Mouse (Mus musculus) bone marrow, adult 2 months (tissue): ENCODE measurements around the gene Chek1.

Experiments
- CTCF ChIP-seq: fragments of 200-500 bp; IDR thresholded peaks from 2 replicates; pipeline ENCODE4 v1.5.1; 2011; ENCODE audit warnings: low read length, control low read depth; ENCODE audit not compliant: control insufficient read depth, insufficient read depth
- POLR2A ChIP-seq: fragments of 200-500 bp; IDR thresholded peaks from 2 replicates; pipeline ENCODE4 v1.6.1; 2011; ENCODE audit warnings: low read depth, mild to moderate bottlenecking, control low read depth, low read length, borderline replicate concordance; ENCODE audit not compliant: control insufficient read depth

- no peak for TF ChIP-seq POLR2A
- no peak for TF ChIP-seq CTCF
Measured at GRCm38 (mm10) chr9:36687329-36687728, 39.5 kb downstream of the Chek1 start.
